Mouse (Mus musculus) MEL (cell line): ENCODE data around the gene Bcl2l14.

Experiments
- CTCF ChIP-seq, 3 experiments: IDR thresholded peaks in 2 of 3; conservative IDR thresholded peaks in 1 of 3; 2 replicates each; pipeline ENCODE4 v1.5.1; 2011 to 2012; ENCODE audit warnings: low read length in 3 of 3, low read depth in 2 of 3, mild to moderate bottlenecking in 2 of 3, improper control_type of control experiment in 1 of 3, inconsistent platforms in 1 of 3, mixed read lengths in 1 of 3, moderate library complexity in 1 of 3; ENCODE audit not compliant: control insufficient read depth in 1 of 3, insufficient read depth in 1 of 3, poor library complexity in 1 of 3, severe bottlenecking in 1 of 3
- E2F4 ChIP-seq: IDR thresholded peaks from 2 replicates; pipeline ENCODE4 v1.6.1; 2011; ENCODE audit warnings: low read depth, low read length, improper control_type of control experiment, borderline replicate concordance
- ELF1 ChIP-seq: IDR thresholded peaks from 2 replicates; pipeline ENCODE4 v1.6.1; 2014; ENCODE audit warnings: low read depth, mild to moderate bottlenecking, inconsistent platforms, low read length, improper control_type of control experiment, moderate library complexity
- EP300 ChIP-seq, 2 experiments: IDR thresholded peaks; 2 replicates each; pipeline ENCODE4 v1.6.1; 2011; ENCODE audit warnings: improper control_type of control experiment in 2 of 2, low read length in 2 of 2, low read depth in 1 of 2, mild to moderate bottlenecking in 1 of 2
- GABPA ChIP-seq: IDR thresholded peaks from 2 replicates; pipeline ENCODE4 v1.6.1; 2012; ENCODE audit warnings: low read depth, mild to moderate bottlenecking, inconsistent platforms, low read length, improper control_type of control experiment, moderate library complexity
- HCFC1 ChIP-seq: IDR thresholded peaks from 2 replicates; pipeline ENCODE4 v1.6.1; 2012; ENCODE audit warnings: low read depth, mild to moderate bottlenecking, inconsistent platforms, low read length, improper control_type of control experiment, moderate library complexity
- MYC ChIP-seq: IDR thresholded peaks from 2 replicates; pipeline ENCODE4 v1.6.1; 2011; ENCODE audit warnings: low read depth, mild to moderate bottlenecking, low read length, improper control_type of control experiment, moderate library complexity
- POLR2A ChIP-seq, 2 experiments: IDR thresholded peaks; 2 replicates each; pipeline ENCODE4 v1.6.1; 2011 to 2012; ENCODE audit warnings: low read length in 2 of 2, mild to moderate bottlenecking in 2 of 2, control low read depth in 1 of 2, improper control_type of control experiment in 1 of 2, low read depth in 1 of 2, moderate library complexity in 1 of 2; ENCODE audit not compliant: control insufficient read depth in 1 of 2, insufficient read depth in 1 of 2, poor library complexity in 1 of 2
- POLR2AphosphoS2 ChIP-seq: IDR thresholded peaks from 2 replicates; pipeline ENCODE4 v1.6.1; 2011; ENCODE audit warnings: low read length, improper control_type of control experiment
- RCOR1 ChIP-seq: IDR thresholded peaks from 2 replicates; pipeline ENCODE4 v1.6.1; 2012; ENCODE audit warnings: low read depth, mild to moderate bottlenecking, inconsistent platforms, low read length, improper control_type of control experiment
- TCF12 ChIP-seq: IDR thresholded peaks from 2 replicates; pipeline ENCODE4 v1.6.1; 2014; ENCODE audit warnings: low read depth, mild to moderate bottlenecking, inconsistent platforms, low read length, improper control_type of control experiment, moderate library complexity

DNA sequence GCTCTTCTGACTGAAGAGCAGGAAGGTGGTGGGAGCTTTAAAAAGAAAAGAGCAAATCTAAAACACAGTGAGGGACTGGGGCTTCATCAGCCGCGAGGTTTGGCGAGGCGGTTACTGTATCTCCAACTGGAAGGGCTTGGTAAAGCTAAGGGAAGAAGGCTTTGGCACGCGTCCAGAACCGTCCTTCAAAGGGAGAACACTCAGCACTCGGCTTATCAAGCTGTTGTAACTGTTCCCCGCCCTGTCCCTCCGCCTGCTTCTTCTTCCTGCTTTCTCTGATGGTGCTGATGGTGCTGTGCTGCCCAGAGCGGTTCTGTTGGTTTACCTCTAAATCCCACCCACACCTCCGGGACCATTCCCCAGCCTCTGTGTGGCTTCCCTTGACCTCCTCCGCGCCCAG, 74.7 kb downstream of the Bcl2l14 start:
- no peak for TF ChIP-seq POLR2A (IDR thresholded peaks at IDR 0.05; ENCODE audit: control insufficient read depth in 1 of 2, insufficient read depth in 1 of 2, low read depth in 1 of 2, low read length in 2 of 2, poor library complexity in 1 of 2)
- TF ChIP-seq MYC = 0 out of 2 replicates have a peak, but pooled peaks have one; percentile 22
- no peak for TF ChIP-seq CTCF (IDR thresholded peaks at IDR 0.05 in 2 of 3, conservative IDR thresholded peaks at IDR 0.05 in 1 of 3; ENCODE audit: control insufficient read depth in 1 of 3, insufficient read depth in 1 of 3, low read depth in 2 of 3, low read length in 3 of 3, poor library complexity in 1 of 3, severe bottlenecking in 1 of 3)
- peak; percentile 58; the same call in 1 of the 2 replicates for TF ChIP-seq ELF1
- TF ChIP-seq RCOR1 = peak; percentile 61; the same call in 1 of the 2 replicates
- TF ChIP-seq EP300 (IDR thresholded peaks at IDR 0.05; ENCODE audit: low read depth in 1 of 2, low read length in 2 of 2) = peak; percentile 71 to 74
- no peak for TF ChIP-seq E2F4
- TF ChIP-seq TCF12 = no peak
- no peak for TF ChIP-seq POLR2AphosphoS2
- no peak for TF ChIP-seq HCFC1
- TF ChIP-seq GABPA = no peak
